Mouse (Mus musculus): ENCODE measurements around the gene Dact2. TPM values are rescaled to one million over a fixed set of nuclear protein-coding genes. Genes with fewer than 3 reads are reported as not detected.

The Dact2 gene
- total RNA-seq (2014; fragmentation: Nextera tagmentation), result not detected in 2 replicates
- not detected in 2 replicates for total RNA-seq (2017)

DNA sequence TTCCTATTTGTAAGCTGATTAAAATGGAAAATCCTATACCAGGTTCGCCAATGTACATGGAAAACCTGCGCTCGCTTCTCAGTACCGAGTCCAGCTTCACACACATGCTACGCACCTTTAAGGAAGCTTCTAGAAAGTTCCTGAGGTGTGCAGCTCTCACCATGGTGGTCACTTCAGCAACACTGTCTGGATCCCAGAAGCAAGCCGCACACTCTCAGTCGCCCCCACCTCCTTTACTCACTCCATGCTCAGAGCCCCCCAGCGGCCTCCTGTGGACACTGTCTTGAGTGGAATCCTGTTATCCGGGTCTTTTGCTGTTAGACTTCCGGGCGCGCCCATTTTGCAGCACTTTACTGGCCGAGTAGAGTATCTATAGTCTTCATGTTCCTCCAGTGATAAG is at the start of gene Dact2:
Gene Dact2 (minus strand): TSS at position 244 of the 400 bp plus-strand sequence.
- ATAC-seq (replicated peaks; ENCODE audit: poor library complexity, severe bottlenecking), result no peak

- no peak for ATAC-seq (replicated peaks; ENCODE audit: poor library complexity, severe bottlenecking)
These were observed 48.4 kb upstream of the Dact2 start for GRCm38 (mm10) chr17:14252456-14252855.

DNA sequence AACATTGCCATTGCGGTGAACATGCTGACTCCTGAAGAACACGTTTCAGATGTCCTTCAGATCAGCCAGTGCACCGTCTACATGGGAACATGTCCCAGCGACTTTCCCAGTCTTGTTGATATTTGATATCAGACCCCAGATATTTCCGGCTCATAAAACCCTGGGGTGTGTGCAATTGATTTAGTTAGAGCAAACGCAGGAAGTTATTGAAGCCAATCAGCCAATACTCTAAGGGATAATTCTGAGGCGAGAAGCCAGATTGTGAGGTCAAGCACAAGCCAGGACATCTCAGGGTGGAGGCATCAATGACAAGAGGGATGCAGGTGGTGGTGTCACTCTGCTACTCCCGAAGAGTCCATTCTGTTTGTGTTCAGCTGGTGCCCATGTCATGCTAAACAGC is 46.3 kb upstream of the Dact2 start:
- no peak for ATAC-seq (replicated peaks; ENCODE audit: poor library complexity, severe bottlenecking)

GRCm38 (mm10) chr17:14249595-14249994 is 45.5 kb upstream of the Dact2 start:
- no peak; the same call in 1 of the 2 replicates for ATAC-seq (replicated peaks; ENCODE audit: poor library complexity, severe bottlenecking)

GRCm38 (mm10) chr17:14247931-14248330 is 43.8 kb upstream of the Dact2 start:
- ATAC-seq (replicated peaks; ENCODE audit: poor library complexity, severe bottlenecking), result no peak

GRCm38 (mm10) chr17:14246266-14246665 is 42.2 kb upstream of the Dact2 start:
- no peak for ATAC-seq (replicated peaks; ENCODE audit: poor library complexity, severe bottlenecking)

- no peak for ATAC-seq (replicated peaks; ENCODE audit: poor library complexity, severe bottlenecking)
These were observed 40.3 kb upstream of the Dact2 start for GRCm38 (mm10) chr17:14244195-14244965.

- ATAC-seq (replicated peaks; ENCODE audit: poor library complexity, severe bottlenecking), result no peak
These were observed 38.5 kb upstream of the Dact2 start for GRCm38 (mm10) chr17:14242634-14243033.

DNA sequence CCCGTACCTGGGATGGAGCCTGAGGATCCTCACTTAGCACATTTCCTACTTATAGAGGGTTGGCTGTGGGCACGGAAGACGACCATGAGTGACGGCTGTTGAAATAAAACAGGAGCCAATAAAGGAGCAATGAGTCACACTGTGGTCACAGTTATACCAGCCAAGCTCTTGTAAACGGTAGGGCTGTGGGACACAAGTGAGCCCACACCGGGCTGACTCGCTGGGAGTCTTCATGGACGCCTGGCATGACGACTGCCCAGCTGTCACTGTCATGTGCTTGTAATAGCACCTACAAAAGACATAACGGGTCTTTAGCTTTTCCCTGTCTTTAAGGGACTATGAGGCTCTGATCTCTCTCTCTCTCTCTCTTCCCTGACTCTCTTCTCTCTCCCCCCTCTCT is 35.9 kb upstream of the Dact2 start:
- ATAC-seq (replicated peaks; ENCODE audit: poor library complexity, severe bottlenecking), result no peak

GRCm38 (mm10) chr17:14237134-14237533 is 33.0 kb upstream of the Dact2 start:
- ATAC-seq (replicated peaks; ENCODE audit: poor library complexity, severe bottlenecking), result no peak

- ATAC-seq (replicated peaks; ENCODE audit: poor library complexity, severe bottlenecking), result no peak
These were observed 30.8 kb upstream of the Dact2 start for GRCm38 (mm10) chr17:14234774-14235389.

DNA sequence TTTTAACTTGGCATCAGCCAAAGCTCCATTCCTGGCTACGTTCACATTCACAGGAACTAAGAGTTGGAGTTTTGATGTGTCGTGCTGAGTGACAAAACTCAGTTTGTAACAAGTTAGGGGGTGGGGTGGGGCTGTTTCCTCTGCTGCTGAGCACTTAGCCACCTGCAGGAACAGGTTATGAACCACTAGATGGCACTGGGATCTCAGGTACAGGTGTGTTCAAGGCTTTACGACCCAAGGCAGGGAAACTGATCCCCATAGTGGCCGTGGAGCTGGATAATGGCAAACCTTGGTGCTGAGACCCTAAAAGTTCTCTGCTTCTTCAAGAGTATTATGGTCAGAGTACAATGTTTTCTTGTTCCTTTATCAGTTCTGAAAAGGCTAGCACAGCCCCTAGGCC is 29.6 kb upstream of the Dact2 start:
- no peak for ATAC-seq (replicated peaks; ENCODE audit: poor library complexity, severe bottlenecking)

DNA sequence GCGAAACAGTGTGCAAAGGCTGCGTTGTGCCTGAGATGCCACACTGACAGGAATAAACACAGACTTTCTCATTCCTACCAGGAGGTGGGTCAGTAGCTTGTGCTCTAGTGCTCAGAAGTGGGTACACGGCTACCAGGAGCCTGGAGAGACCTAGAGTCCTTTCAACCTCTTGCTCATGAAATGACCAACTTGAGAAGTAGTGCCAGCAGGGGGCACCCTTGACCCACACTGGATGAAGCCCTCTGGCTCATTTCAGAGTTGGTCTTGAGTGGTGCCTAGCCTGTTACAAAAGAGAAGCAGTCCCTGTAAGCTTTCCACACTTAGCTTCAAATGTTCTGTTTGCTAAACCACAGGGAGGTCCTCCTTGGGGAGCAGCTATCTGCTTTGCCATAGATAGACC is 28.5 kb upstream of the Dact2 start:
- ATAC-seq (replicated peaks; ENCODE audit: poor library complexity, severe bottlenecking), result no peak; the same call in 1 of the 2 replicates

DNA sequence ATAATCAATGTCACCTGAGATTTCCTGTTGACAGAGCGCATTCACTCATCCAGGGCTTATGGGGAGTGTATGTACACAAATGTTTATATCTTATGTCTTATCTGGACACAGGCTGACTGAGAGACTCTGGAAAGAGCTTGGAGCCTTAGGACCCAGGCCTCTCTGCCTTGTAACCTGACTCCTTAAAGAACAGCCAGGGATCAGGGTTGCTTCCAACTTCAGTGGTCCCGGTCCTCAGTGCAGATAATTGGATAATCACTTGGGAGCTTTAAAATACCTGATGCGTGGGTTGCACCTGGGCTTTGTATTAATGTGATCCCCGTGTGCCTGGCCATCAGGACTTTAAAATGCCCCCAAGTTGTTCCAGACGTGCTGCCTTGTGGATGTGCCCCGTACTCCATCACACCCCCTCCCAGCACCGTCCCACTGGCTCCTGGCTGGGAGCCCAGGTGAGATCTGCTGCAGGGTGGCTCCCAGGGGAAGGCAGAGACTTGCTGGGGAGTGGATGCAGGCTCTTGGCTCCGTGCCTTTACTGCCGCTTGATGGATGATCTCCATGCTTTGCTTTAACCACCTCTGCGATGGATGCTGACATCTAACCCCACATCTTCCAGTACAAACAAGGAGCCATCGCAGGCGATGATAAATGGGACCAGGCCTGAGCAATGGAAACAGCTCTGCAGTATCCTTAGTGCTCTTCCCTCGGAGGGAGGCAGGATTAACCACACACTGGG is 26.8 kb upstream of the Dact2 start:
- no peak for ATAC-seq (replicated peaks; ENCODE audit: poor library complexity, severe bottlenecking)

- ATAC-seq (replicated peaks; ENCODE audit: poor library complexity, severe bottlenecking), result no peak
These were observed 24.3 kb upstream of the Dact2 start for GRCm38 (mm10) chr17:14228381-14228780.

- ATAC-seq (replicated peaks; ENCODE audit: poor library complexity, severe bottlenecking), result no peak
These were observed 23.5 kb upstream of the Dact2 start for GRCm38 (mm10) chr17:14227601-14228000.

GRCm38 (mm10) chr17:14226778-14227177 is 22.7 kb upstream of the Dact2 start:
- no peak for ATAC-seq (replicated peaks; ENCODE audit: poor library complexity, severe bottlenecking)

DNA sequence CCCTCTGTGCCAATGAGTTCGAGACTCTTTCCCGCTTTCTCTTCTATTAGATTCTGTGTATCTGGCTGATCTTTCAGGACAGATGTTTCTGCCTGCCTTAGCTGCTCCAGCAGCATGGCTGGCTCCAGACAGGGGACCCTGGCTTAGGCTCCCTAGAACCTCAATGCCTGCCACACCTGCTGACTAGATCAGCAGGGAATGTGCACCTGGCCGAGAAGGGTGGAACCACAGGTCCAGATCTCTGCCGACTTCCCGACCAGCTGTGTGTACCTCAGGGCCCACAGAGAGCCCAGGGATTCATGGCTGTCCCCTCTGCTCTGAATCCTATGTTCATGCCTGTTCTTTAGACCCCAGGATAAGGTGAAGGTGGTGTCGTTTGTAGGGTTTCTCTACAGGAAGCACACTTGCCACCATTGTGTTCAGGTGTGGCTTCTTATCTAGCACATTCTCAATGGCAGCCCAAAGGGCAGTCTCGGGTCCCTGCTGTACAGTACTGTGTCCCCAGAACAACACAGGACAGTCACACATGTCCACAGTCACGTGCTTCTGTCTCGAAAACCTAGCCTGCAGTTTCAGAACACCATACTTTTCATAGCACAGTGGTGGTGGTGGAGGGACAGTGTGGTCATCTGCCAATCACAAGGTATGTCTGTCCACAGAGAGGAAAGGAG is 22.0 kb upstream of the Dact2 start:
- no peak for ATAC-seq (replicated peaks; ENCODE audit: poor library complexity, severe bottlenecking)

DNA sequence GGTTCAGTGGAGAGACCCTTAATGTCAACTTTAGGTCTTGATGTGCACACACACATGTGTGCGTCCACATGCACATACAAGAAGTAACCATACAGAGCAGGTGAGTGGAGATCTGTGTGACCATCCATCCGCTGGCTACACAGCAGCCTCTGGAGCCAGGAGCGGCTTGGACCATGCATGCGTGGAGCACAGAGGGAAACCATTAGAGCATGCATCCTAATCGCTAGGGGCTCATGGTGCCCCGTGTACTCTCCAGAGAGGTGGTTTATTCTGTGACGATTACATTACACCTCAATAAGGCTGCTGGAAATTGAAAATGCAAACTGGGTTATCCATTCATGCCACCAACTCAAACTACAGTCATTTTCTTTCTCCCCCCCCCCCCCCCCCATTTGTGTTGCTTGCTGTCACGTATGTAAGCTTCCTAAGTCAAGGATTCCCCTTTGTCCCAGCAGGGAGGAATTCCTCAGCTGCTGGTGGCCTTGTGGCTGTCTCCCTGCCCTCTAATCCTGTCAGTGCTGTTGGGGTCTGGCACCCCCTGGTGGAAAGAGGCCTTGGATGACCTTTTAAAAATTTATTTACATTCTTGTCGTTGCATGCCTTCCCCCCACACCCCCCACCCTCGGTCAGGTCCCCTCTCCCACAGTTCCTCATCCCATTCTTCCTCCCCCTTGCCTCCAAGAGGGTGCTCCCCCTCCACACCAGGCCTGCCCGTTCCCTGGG is 17.9 kb upstream of the Dact2 start:
- no peak for ATAC-seq (replicated peaks; ENCODE audit: poor library complexity, severe bottlenecking)

DNA sequence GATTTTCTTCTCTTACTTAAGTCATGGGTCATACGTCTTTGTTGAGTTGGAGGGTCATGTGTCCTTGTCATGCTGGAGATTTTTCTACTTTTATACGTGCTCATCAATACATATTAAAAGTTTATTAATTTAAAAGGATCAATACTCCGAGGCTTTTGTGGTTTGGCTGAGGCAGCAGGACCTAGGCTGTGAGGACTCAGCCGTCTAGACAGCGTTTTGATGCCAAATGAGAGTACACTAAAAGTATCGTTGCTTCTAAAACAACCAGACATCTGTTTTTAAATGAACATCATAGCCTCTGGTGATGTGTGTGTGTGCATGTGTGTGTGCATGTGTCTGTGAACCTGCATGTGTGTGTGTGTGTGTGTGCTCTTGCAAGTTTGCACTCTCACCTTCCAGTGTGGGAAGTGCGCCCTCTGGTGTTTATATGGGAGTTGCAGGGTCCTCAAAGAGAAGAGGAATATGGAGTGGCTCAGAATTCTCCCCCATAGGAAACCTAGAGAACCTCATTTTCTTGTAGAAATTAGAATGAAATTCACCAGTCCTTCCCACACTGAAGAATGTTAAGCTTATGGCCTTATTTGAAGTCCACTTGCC is 16.6 kb upstream of the Dact2 start:
- ATAC-seq (replicated peaks; ENCODE audit: poor library complexity, severe bottlenecking), result peak; percentile 59; the same call in 1 of the 2 replicates
